Mouse (Mus musculus): Measurements from ENCODE around the gene Sgta. TPM values are rescaled to one million over a fixed set of nuclear protein-coding genes. Genes with fewer than 3 reads are reported as not detected.
"Not testable (repeated sequence)": the region's sequence is repeated elsewhere in the genome, so short reads cannot be mapped to it uniquely, and the experiment has no call there.

The Sgta gene
- 100 to 1,000 TPM; 223 to 227 TPM for total RNA-seq (2021)
- long read RNA-seq, experiment 1, transcript Sgta-201 (12 exons, 1,969 nt), result minor isoform, 64 of 322 reads
- long read RNA-seq, experiment 1, transcript Sgta-202 (12 exons, 1,964 nt), result major isoform, 188 of 322 reads
- long read RNA-seq, experiment 1, partial matches to known transcripts, result 35 of 322 reads
- long read RNA-seq, experiment 1, other reads (novel, unspliced or antisense), result 35 of 322 reads
- long read RNA-seq, experiment 2, transcript Sgta-201 (12 exons, 1,969 nt), result minor isoform, 47 of 226 reads
- long read RNA-seq, experiment 2, transcript Sgta-202 (12 exons, 1,964 nt), result major isoform, 136 of 226 reads
- long read RNA-seq, experiment 2, partial matches to known transcripts, result 14 of 226 reads
- long read RNA-seq, experiment 2, other reads (novel, unspliced or antisense), result 29 of 226 reads

DNA sequence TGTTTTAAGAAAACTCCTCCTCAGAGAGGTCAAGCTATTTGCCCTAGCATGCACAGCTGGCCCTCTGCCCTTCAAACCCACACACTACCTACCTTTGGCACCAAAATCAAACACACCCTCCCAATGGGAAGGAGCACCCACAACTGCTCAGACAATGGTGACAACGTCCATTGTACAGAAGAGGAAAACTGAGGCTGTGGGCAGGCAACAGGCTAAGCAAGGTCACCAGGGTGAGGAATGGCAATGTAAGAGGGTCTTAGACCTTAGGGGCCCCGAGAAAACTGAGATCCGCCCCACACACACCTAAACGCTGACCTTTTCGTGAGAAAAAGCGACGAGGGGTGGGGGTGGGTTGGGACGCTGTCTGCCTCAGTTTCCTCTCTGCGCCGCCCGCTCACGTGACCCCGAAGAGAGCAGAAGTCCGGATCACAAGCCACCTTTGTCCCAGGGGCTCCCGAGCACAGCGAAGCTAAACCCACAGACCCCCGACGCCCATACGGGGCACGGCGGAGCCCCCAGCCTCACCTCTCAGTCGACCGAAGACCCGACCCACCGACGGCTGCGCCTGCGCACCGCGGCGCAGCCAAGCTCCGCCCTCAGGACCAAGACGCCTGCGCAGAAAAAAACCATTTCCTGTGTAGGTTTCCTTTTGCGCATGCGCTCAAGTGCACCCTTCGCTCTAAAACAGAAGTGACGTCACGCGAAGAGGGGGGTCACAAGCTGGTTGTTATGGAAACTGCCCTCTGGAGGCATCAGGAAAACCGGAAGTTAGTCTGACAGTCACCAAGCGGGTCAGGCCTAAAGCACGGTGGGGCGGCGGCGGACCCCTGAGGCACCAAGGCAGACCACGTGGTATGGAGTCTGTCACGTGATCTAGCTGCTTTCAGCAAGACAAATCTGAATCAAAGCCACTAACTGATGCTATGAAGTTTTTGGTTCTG is at the start of gene Sgta:
Gene Sgta (minus strand): TSS at position 579 of the 941 bp plus-strand sequence.
- peak; percentile 98 for DNase-seq

DNA sequence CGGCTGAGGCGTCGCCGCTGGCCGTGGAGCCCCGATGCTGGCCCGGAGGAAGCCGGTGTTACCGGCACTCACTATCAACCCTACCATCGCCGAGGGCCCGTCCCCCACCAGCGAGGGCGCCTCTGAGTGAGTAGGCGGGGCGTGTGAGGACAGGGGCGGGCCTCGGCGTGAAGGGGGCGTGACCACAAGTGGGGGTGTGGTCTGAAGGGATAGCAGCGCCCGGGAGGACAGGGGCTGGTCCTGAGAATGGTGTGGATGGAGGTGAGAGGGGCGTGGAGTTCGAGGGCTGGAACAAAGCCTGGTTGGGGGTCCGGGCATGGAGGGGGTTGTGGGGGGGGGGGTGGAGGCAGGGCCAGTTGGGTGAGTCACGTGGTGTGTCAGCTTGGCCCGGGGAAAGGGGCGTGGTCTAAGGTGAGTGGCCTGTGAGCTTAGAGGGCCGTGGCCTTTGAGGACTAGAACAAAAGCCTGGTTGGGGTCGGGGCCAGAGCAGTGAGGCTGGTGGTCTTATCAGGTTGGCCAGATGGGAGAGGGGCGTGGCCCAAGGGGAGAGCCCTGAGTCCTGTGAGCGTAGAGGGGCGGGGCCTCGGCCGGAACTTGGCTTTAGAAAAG is 46.2 kb upstream of the Sgta start:
- DNase-seq, result peak; percentile 89 to 92

DNA sequence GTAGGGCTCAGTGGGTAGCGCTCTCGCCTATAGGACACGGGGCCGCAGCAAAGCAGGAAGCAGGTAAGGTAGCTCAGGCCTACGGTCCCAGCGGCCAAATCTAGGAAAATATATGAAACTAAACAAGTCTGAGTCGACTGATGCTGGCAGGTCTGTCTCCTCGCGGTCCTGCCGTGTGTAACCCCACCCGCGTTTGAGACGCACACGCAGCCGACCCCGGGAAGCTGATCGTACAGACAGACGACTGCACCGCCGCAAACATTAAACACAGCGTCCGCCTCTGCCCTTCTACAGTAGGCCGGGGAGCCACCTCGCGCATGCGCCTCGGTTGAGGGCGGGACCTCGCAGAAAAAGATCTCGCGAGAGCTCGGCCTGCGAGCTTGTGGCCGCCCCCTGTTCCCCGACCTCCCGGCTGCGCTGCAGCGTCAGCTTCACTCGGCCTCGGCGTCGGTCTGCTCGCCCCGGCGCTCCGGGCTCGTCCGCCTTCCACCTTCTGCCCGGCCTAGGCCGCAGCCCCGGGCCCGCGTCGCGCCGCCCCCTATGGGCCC is 45.7 kb upstream of the Sgta start, which contains the start of gene Map2k2:
Gene Map2k2 (plus strand): TSS at position 351 of the 548 bp plus-strand sequence.
- peak; percentile 98 for DNase-seq

DNA sequence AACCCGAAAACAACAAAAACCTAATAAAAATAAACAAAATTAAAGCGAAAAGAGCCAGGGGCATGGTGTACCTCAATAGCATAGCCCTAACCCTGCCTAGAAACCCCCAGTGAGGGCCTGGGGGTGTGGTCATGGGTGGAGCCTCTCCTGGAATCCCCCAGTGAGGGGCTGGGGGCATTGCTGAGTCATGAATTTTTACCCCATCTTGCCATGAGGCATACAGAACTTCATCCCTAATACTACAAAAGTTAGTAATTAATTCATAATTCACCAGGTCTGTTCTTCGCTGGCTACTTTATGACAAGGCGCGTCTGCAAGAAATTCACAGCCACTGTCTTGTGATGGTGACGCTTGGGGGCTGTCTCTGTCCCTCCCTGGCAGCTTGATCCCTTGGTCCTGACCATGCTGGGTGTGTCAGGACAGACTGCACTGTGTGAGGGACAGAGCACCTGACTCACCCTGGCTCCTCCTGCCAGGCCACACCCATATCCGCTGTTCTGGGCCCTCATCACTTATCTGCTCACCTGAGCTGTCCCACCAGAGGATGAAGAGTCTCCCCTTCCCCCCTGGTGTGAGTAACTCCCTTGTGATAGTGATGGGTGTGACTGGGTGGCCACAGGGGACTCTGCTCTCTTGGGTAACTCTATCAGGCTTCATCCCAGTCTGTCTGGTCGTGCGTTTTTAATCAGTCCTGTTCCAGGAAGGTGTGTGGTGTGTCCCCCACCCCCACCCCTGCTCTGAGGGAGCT is 35.1 kb upstream of the Sgta start:
- DNase-seq, result no peak

DNA sequence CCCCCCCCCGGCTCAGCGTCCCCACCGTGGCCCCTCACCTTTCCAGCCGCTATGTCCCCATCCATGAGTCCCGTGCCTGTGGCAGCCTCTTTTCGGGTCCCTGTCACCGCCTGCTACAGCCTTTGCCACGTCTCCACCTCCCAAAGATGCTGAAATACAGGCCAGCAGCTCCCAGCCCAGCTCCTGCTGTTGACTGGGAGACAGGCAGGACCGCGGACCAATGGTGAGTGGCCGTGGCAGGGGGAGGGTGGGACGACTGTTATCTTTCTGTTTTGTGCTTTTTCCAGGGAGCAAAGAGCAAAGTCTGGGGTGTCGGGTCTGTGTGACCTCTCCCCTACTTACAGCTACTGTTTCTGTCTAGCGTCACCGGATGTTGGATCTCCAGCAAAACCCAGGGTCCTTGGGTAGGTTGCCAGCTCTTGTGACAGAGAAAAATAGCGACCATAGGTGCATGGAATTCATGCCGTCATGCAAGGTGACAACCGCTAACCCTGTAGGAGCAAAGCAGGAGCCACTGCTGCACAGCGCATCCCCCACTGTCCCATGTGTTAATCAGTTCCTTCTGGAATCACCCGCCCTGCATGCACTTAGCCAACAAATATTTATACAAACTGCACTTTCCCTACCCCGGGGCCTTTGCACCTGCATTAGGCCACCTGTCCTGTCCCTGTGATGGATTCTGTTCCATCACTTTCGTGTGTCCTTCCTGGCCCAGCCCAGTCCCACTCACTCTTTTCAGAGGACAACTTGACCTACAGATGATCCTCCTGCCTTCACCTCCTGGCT is 32.7 kb upstream of the Sgta start:
- DNase-seq, result peak; percentile 77 to 85

DNA sequence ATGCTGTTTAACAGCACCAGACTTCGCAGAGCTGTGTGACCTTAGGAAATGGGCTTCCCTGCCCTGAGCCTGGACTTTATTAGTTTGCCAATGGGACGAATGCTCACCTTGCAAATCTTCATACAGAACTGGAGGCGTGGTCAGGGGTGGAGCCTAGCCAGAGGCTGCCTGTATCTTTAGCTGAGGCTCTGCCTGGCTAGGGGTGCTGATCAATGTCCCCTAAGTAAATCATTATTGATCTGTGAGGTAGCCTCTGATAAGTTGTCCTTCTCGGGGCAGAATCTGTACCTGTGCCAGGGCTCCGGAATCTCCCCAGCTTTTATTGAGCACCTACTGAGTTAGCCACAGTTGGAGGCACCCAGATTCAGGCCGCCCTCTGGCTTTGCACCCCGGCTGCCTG is 30.6 kb upstream of the Sgta start:
- DNase-seq, result no peak

DNA sequence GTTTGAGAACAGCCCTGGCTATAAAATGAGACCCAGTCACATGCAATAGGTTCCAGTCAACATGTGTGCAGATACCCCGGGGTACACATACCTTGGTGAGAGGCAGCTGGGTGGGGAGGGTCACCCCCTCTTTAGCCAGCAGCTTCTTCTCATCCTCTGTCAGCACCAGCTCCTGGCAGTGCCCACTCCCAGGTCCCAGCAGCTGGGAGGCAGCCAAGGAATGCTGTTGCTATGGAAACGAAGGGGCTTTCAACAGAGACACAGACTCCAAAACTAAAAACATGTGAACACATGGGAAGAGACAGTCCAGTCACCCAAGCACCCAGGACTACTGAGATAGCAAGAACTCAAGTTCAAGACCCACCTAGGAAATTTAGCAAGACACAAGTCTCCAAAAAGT is 29.2 kb upstream of the Sgta start:
- DNase-seq, result no peak

DNA sequence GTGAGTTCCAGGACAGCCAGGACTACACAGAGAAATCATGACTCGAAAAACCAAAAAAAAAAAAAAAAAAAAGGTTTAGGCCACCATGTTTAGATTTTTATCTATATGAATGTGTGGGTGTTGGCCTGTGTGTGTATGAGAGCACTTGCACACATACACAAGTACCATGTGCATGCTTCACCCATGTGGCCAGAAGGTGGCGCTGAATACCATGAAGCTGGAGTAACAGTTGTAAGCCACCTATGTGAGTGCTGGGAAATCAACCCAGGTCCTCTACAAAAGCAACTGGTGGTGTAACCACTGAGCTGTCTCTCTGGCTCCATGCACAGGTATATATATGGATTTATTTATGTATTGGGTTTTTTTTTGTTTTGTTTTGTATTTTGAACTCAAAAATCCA is 27.0 kb upstream of the Sgta start:
- peak in 1 of 2 experiments; percentile 38 for DNase-seq

DNA sequence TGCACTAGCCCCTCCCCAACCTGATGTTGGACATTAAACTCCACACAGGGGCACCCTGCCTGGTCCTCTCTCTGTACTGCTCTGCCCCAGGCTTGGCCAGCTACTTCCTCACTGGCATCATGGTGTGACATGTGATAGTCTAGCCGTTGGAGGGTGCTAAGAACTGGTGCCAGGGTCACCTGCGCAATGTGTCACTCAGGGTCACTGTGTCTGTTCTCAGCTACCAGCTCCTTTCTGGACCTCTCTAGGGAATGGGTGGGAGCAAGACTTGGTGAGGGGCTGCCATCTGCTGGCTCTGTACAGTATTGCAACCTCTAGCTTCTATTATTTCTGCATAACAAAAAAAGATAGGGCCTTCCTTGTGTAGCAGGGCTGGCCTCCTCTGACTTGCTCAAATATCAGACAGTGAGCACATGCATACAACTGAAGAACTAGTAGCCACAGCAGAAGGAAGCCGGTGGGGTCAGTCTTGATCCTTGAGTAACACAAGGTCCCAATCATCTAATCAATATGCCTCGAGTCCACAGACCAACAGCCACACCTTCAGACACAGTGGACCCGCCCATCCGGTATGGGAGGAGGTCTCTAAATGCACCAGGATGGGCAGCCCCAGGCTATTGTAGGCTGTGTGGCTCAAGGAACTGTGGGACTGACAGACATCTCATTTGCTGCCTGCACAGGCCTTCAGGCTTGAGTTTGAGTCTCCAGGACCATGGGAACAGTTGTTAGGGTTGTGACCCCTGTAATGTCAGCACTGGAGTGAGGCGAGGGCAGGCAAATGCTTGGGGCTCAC is 22.4 kb upstream of the Sgta start:
- peak; percentile 72 to 81 for DNase-seq

DNA sequence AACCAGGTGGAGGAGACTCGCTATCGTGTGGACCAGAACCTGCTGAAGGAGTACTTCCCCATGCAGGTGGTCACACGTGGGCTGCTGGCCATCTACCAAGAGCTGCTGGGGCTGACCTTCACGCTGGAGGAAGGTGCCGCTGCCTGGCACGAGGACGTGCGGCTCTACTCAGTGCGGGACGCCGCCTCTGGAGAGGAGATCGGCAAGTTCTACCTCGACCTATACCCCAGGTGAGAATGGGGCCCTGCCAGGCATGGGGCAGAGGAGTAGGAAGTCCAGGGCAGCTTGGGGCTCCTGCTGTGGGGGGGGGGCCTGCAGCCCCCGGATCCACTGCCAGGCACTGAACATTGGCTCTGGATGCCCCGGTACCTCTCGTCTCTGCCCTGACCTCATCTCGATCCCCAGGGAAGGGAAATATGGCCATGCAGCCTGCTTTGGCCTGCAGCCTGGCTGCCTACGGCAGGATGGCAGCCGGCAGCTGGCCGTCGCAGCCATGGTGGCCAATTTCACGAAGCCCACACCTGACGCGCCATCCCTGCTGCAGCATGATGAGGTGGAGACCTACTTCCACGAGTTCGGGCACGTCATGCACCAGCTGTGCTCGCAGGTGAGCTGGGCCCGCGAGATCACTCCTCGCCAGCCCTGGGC is 20.2 kb upstream of the Sgta start:
- DNase-seq, result no peak

DNA sequence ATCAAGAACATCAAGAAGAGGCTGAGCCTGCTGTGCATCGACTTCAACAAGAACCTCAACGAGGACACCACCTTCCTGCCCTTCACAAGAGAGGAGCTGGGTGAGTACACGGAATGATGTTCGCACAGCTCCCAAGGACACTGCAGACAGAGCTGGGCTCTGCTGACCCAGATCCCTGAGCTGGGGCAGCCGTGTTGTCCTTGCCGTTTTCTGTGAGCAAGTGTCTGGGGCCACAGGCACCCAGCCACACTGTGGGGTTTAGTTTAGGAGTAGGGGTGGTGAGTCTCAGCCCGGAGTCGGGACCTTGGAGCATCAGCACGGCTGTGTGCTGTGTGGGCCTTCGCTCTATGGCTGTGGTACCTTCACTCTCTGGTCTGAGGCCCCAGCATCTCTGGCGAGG is 17.9 kb upstream of the Sgta start:
- DNase-seq, result peak; percentile 67 to 74

DNA sequence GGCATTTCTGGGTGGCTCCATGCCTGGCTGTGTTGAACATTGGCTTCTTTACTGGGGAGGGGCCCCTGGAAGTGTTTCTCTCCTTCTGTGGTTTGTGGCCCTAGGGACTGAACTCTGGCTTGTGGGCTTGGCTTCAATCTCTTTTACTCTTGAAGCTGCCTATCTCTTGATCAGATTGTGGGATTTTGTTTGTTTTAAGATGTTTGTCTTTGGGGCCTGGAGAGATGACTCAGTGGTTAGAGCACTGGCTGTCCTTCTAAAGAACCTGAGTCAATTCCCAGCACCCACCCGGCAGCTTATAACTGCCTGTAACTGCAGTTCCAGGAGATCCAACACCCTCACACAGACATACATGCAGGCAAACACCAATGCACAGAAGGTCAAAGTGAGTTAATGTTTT is 16.4 kb upstream of the Sgta start:
- DNase-seq, result no peak

DNA sequence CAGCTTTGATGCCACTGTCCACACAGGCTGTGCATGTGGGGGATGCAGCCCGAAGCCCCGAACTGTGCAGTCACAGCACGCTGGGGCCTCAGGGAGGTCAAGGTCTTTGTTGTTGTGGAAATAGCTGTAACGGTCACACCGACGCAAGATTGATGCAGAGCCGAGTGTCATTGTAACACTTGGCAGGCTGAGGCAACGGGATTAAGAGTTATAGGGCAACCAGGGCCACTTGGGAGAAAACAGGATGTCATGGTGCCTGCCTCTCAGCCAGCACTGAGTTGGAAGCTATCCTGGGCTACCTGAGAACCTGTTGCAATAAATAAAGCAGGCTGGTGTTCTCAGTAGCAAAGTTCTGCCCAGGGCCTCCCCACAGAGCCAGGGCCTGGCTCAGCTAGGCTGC is 15.8 kb upstream of the Sgta start:
- no peak for DNase-seq

DNA sequence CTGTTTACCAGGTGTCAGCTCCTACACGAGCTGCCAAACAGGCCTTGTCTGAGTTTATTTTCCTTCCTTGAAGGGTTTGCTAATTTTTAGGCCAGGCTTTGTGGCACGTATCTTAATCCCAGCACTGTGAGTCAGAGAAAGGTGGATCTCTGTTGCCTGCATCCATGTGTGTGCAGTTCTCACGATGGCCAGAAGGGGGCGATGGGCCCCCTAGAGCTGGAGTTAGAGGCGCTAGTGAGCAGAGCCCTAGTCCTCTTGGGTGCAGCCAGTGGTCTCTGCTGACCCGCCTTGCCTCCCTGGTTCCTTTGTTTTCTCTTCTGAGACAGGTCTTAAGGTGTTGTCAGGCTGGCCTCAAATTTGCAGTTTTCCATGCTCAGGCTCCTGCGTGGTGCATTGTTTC is 13.5 kb upstream of the Sgta start:
- DNase-seq, result no peak

DNA sequence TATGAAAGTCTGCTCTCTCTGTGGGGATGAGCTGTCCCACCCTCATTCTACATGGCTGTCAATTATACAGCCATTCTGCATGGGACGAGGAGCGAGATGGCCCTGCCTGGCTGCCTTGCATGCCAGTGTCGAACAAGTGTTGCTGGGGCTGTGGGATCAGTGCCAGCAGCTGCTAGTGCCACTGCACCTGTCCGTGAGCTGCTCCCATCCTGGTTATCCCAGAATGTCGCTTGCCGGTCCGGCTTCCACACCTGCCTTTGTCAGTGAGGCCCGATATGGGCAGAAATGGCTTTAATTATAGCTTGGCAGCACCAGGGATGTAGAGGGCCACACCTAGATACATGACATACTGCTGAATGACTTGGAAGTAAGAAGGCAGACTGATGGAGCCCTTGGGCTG is 12.3 kb upstream of the Sgta start:
- no peak for DNase-seq

DNA sequence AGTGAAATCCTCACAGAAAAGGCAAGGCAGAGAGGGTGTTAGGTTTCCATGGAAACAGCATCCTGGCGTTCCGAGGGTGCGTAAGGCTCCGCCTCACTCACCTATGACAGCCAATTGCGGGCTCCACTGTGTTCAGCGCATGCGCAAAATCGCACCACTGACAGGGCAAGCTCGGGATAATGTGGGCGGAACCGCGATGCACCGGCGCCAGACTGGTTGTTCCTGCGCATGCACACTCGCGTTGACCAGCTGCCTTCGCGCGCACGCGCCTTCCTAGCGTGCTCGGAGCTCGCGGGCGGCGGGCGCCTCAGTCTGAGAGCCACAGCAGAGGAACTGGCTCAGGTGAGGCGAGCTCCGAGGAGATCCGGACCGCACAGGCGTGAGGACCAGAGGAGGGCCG is 9.9 kb upstream of the Sgta start, which contains the start of gene Thop1:
Gene Thop1 (plus strand): TSS at position 200 of the 400 bp plus-strand sequence.
- peak; percentile 98 to 99 for DNase-seq

DNA sequence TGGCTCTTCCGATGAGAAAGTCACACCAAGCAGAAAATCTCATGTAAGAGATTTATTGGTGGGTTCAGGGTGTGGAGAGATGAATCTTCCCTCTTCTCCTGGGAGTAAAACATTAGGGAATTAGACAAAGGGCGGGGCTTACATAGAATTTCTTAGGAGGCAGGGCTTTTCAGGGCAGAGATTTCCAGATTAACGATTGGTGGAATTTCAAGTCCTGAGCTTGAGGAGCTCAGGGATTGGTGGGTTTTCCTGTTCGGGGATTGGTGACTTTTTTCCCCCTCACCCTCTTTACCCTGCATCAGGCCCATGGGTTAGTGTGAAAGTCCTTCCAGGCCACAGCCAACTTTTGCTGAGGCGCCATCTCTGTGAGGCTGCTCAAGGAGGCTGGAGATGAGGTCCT is 8.7 kb upstream of the Sgta start:
- no peak for DNase-seq

DNA sequence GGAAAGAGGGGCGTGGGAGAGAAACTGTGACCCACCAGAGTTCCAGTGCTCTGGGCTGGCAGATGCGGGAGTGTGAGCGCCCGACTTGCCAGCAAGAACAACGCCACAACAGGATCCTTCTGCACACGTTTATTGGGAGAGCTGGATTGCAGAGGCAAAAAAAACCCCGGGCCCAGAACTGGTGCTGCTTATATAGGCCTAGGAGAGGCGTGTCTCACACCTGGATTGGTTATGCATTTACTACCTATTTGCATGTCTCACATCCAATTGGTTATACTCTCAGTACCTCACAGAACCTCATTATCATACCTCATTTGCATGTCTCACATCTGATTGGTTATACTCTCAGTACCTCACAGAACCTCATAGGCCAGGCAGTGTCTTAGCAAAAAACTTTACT is 4.5 kb upstream of the Sgta start:
- DNase-seq, result not testable (repeated sequence)

DNA sequence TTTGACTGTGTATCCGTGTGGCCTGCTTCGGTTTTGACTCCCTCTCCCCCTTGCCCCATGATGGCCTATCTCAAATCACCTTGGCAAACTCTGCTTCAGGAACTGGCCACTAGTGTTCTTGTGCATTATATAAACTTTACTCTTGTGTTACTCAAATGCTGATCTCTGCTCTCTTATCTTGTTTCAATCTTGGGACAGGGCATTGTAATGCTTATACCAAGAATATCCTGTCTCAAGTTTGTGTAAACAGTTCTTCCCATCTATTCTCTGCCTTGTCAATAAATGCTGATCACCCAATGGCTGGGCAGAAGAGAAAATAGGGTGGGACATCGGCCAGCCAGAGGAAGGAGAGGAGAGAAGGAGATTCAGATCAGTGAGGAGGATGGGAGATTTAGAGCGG is 2.7 kb upstream of the Sgta start:
- no peak for DNase-seq

Measured in adrenal gland, postnatal 36 days (tissue).